Mouse (Mus musculus) kidney, postnatal 10 days (tissue): ENCODE measurements around the gene Ptgdr.
A peak's percentile ranks its signal among the peaks of the same experiment; 100 is the strongest.
"Not testable (repeated sequence)": the region's sequence is repeated elsewhere in the genome, so short reads cannot be mapped to it uniquely, and the experiment has no call there.

Experiments used
- DNase-seq: peaks from one replicate; pipeline ENCODE4 v3.0.0; 2021; ENCODE audit warnings: mixed read lengths

The Ptgdr gene

DNA sequence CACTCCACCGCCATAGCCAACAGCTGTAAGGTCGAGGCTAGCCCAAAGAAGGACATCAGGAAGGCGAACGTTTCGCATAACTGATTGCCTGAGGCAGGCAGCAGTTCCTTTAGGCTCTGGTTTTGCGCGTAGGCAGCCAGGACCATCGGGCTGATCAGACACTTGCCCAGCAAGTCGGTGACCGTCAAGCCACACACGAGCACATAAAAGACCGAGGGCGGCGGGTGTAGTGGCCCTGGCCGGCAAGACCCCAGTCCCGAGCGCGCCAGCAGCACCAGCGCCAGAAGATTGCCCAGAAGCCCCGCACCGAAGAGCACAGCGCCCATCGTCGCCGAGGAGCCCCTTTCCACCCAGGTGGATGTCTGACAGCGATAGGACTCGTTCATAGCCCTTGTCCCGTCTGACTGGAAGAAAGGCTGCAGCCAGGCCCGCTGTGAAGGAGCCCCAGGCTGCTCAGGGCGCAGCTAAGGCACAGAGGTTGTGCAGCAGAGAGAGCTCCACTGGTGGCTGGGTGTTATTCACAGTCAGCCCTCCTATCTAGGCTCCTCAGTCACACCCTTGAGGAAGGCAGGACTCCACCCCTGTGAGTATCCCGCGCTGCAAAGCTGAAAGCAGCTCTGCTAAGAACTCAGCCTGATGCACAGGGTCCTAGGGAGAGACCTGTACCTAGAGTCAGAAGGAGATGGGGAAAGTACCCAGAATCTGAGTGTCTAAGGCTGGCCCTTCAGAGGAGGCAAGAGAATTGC lies at the start of gene Ptgdr:
Ptgdr (minus strand) TSS at position 508 of the 746 bp plus-strand sequence.
- DNase-seq = no peak

DNA sequence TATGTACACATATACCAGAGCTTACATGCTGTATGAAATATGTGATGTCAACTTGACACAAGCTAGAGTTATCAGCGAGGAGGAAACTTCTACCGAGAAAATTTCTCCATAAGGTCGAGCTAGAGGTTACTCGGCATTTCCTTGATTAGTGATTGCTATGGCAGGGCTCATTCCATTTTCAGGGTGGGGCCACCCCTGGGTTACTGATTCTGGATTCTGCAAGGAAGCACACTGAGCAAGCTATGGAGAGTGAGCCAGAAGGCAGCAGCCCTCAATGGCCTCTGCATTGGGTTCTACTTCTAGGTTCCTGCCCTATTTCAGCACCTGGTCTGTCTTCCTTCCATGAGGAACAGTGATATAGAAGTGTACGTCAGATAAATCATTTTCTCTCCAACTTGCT lies 48.6 kb upstream of the Ptgdr start:
- no peak for DNase-seq

- DNase-seq = no peak
Measured at GRCm38 (mm10) chr14:44904199-44904598, 45.0 kb upstream of the Ptgdr start.

DNA sequence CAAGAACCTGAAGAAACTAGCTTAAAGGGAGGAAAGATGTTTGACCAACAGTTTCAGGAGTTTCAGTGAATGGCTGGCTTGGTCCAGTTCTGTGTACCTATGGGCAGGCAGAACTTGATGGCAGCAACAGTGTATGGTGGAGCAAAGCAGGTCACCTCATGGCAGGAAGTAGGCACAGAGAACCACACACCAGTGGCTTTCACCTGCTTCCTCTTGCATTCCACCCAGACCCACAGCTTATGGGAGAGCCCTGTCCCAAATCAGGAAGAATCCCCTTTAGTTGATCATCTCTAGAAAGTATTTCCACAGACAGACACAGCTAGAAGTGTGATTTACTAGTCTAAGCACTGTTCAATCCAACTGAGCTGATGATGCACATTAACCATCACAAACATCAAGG lies 42.6 kb upstream of the Ptgdr start:
- not testable (repeated sequence) for DNase-seq

DNA sequence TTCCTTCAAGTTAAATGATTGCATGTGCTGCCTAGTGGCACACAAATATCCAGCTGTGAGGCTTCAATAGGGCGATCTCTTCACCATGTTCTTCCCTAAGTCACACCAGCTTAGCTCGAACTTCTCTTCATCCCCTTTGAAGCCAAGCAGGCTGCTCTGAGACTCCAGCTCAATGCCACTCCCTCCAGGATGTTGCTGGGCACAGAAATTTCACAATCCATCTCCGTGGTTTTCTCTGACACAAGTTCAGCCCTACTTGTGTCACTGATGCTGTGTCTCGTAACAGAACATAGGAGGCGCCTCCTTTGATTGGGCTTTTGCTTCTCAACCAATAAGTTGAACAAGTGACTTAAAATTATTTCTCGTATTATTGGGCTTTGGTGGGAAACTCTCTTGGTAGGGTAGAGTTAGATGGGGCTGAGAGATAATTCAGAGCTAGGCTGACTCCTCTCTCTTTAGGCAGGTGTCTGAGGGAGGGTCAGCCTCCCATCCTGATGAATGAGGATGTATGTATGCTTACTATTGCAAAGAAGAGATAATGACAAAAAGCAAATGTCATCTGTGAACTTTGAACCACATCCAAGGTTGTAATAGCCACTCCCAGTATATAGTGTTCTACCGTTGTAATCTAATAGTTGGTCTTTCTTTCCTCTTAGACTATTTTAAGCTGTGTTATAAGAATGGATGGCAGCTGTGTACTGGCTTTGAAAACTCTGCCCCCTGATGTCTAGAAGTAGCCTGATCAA lies 32.4 kb upstream of the Ptgdr start:
- no peak for DNase-seq

DNA sequence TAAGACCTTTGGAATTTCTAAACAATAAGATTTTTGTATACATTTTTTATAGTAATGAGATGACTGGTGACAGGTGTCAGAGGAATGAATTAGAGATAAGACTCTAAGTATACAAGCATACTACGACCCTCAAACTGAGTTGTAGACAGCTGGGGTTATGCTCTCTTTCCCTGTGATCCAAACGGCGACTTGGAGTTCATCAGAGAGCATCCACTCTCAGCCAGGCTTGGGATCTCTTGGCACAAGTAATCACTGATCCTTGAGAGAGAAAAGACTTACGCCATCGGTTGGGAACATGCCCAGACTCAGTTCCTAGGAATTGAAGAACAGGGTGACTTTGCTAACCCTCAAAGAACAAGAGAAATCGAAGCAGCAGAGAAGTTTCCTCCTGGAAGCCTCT lies 10.5 kb upstream of the Ptgdr start:
- DNase-seq = no peak

GRCm38 (mm10) chr14:44865661-44866060 lies 6.5 kb upstream of the Ptgdr start:
- no peak for DNase-seq

DNA sequence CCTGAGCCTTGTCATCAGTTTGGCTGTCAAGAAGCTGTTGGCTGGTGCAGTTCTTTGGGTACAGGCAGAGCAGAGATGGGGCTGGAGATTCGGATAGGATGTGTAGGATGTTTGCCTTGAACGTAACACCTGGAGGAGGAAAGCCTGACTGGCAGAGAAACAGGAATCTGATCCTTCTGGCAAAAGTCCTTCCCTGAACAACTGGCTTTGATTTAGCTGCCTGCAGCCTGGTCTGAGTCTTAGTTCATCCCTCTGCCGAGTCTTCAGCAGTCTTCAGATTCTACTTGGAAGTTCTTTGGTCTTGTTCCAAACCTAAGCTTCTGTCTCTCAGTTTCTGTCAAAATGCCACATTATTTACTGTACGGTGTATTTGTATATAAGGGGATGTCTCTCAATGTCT lies 3.9 kb upstream of the Ptgdr start:
- no peak for DNase-seq

GRCm38 (mm10) chr14:44861161-44861560 lies 2.0 kb upstream of the Ptgdr start:
- no peak for DNase-seq

GRCm38 (mm10) chr14:44858372-44858771 lies 803 bp downstream of the Ptgdr start:
- DNase-seq = no peak

GRCm38 (mm10) chr14:44850637-44851036 lies 8.5 kb downstream of the Ptgdr start:
- peak; percentile 26 for DNase-seq

DNA sequence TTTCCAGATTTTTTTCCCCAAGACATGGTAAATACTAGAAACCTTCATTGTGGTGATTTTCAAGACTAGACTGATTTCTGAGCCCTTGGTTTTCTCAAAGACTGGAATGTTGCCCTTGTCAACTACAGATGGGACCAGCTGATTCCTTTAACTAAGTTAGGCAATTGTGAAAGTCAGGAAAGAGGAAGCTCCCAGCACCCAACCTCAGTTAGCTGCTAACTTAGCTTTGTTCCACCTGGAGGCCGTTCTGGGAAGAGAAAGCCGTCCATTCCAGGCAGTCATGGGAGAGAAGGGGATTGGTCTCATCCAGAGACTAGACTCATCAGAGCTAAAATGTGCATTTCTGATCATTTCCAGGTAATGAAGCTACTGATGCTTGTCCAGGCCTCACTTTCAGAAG lies 11.4 kb downstream of the Ptgdr start:
- no peak for DNase-seq

DNA sequence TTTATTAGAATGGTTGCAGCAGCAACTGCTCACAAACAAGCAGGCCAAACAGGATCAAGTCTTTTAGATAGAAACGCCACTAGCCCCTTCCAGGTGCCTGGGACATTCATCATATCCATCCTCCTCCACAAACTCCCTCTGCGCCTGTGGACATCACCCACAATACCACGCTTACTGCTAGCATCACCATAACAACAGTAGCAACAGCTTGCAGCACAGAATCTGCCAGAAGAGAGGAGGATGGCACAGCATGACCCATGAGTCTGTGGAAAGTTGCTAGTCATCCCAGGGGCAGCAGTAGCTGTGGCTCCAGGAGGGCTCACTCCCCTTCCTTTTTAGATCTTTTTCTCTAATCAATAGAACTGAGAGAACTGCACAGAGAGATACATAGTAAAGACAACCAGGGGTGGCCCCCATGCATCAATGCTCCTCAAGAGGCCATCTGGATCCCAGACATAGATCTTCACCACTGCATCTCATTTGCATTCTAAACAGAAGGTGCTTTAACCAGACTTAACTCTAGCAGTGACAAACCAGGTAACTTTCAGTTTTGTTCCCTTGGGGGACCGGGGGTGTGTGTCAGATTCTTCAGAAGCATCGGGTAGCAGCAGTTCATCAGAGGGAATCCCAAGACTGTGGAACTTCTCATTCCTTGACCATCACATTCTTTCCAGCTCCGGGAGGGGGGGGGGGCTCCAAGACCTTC lies 12.5 kb downstream of the Ptgdr start:
- DNase-seq = no peak

- no peak for DNase-seq
Measured at GRCm38 (mm10) chr14:44843768-44844755, 15.1 kb downstream of the Ptgdr start.

GRCm38 (mm10) chr14:44838685-44839084 lies 20.5 kb downstream of the Ptgdr start:
- DNase-seq = no peak

DNA sequence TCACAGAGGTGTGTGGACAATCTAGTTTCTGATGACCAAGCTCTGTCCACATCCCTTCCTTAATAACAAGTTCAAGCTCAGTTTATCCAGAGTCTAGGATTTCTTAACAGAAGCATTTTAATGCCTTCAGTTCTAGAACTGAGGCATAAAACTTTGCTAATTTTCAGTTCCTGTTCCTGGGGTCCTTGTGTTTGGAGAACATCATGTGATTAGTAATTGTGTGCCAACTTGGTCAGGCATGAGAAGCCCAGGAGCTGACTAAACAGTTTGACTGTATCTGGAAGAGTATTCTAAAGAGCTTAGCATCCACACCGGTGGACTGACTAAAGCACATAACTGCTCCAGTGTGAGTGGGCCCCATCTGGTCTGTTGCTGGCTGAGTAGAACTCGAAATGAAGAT lies 24.0 kb downstream of the Ptgdr start:
- DNase-seq = no peak

GRCm38 (mm10) chr14:44834134-44834533 lies 25.0 kb downstream of the Ptgdr start:
- DNase-seq = not testable (repeated sequence)

- DNase-seq = not testable (repeated sequence)
Measured at GRCm38 (mm10) chr14:44833096-44833495, 26.1 kb downstream of the Ptgdr start.

DNA sequence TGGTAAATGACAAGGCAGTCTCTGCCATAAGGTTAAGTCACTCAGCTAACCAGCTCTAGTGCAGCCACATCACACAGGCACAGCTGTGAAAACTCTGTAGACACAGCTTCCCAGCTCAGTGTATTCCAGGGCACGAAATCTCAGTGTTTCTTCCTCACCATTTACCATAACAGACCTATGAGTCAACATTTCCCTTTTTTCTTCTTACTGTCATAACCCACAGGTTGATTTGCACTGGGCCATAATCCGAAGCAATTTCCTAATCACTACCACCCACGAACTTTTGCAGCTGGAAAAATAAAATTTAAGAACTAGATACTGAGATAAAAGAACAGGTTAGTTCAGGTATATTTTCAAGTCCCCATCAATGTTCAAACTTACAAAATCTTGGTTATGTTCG lies 31.4 kb downstream of the Ptgdr start:
- no peak for DNase-seq

DNA sequence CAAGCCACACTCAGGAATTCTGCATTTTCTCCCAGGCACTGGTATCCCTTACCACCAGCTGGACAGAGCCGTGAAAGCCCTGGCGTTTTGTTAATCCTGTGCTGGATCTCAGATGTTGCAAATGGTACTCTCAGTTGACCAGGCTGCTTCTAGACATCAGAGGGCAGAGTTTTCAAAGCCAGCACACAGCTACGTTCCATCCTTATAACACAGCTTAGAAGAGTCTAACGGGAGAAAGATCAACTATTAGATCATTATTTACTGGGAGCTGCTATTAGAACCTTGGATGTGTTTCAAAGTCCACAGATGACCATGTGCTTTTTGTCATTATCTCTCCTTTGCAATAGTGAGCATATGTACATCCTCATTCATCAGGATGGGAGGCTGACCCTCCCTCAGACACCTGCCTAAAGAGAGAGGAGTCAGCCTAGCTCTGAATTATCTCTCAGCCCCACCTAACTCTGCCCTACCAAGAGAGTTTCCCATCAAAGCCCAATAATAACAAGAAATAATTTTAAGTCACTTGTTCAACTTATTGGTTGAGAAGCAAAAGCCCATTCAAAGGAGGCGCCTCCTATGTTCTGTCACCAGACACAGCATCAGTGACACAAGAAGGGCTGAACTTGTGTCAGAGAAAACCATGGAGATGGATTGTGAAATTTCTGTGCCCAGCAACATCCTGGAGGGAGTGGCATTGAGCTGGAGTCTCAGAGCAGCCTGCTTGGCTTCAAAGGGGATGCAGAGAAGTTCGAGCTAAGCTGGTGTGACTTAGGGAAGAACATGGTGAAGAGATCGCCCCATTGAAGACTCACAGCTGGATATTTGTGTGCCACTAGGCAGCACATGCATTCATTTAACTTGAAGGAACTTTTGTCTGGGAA lies 37.8 kb downstream of the Ptgdr start:
- DNase-seq = no peak

- not testable (repeated sequence) for DNase-seq
Measured at GRCm38 (mm10) chr14:44813152-44813551, 46.0 kb downstream of the Ptgdr start.
